Mouse (Mus musculus): ENCODE measurements around the gene Usp10.

GRCm38 (mm10) chr8:119873181-119873580 lies 37.0 kb upstream of the Usp10 start:
- no peak for TF ChIP-seq POLR2A (IDR thresholded peaks at IDR 0.05; ENCODE audit: extremely low read depth, insufficient read depth, low read length)
- no peak for TF ChIP-seq CTCF (IDR thresholded peaks at IDR 0.05; ENCODE audit: low read depth, low read length)
